In genomic region chr6:86016793-86017350, GRCm38 (mm10) we compare ENCODE assay signal across 26 mouse cellular contexts. TPM values are rescaled to one million over a fixed set of nuclear protein-coding genes. Genes with fewer than 3 reads are reported as not detected.
DNase-seq lines count a peak whose midpoint lies in the region; ATAC-seq lines count a peak whose summit lies in the region.
"Had no signal": no experiment of that assay in that cellular context is flagged by ENCODE, and none has a peak within 500 bp of the region (broad histone marks: within the 10 kb centered on the region; RNA-seq: fewer than 3 reads in every experiment).

No protein-coding gene starts in this region.

- WGBS in kidney, embryonic 14.5 days: 85% methylated on average over 23 of the region's 23 CpGs
- 83% methylated on average over 23 of the region's 23 CpGs for WGBS in kidney, embryonic 15.5 days
- 80% methylated on average over 23 of the region's 23 CpGs for WGBS in stomach, embryonic 16.5 days
- 87% methylated on average over 22 of the region's 23 CpGs for WGBS in kidney, embryonic 16.5 days

- no peak overlapping the region for H3K27ac ChIP-seq in kidney, embryonic 14.5 days (ENCODE audit: low read depth, low read length)
- H3K27ac ChIP-seq in kidney, embryonic 15.5 days: no peak overlapping the region
- H3K27ac ChIP-seq in stomach, embryonic 16.5 days (ENCODE audit: low read length): no peak overlapping the region
- no peak overlapping the region for H3K27ac ChIP-seq in kidney, embryonic 16.5 days (ENCODE audit: low read length)
- H3K27ac ChIP-seq: forebrain, embryonic 13.5 days; heart, adult 2 months; hindbrain, embryonic 10.5 days; hindbrain, embryonic 14.5 days had no signal

- H3K9ac ChIP-seq in kidney, embryonic 14.5 days (ENCODE audit: low read depth, low read length): no peak overlapping the region
- no peak overlapping the region for H3K9ac ChIP-seq in kidney, embryonic 15.5 days
- no peak overlapping the region for H3K9ac ChIP-seq in stomach, embryonic 16.5 days (ENCODE audit: low read length)
- H3K9ac ChIP-seq in kidney, embryonic 16.5 days (replicated peaks; ENCODE audit: low read length): no peak overlapping the region
- H3K9ac ChIP-seq: forebrain, embryonic 13.5 days; forebrain, postnatal 0 days; heart, embryonic 12.5 days; hindbrain, embryonic 14.5 days had no signal

- H3K4me2 ChIP-seq in kidney, embryonic 14.5 days (replicated peaks; ENCODE audit: low read depth, low read length): no peak overlapping the region
- no peak overlapping the region for H3K4me2 ChIP-seq in kidney, embryonic 15.5 days
- no peak overlapping the region for H3K4me2 ChIP-seq in stomach, embryonic 16.5 days (ENCODE audit: low read depth, low read length)
- no peak overlapping the region for H3K4me2 ChIP-seq in kidney, embryonic 16.5 days (replicated peaks; ENCODE audit: low read depth, low read length)
- H3K4me2 ChIP-seq: forebrain, embryonic 13.5 days; heart, embryonic 12.5 days; hindbrain, embryonic 14.5 days had no signal

- DNase-seq in ES-CJ7 (ENCODE audit: low read depth, low spot score): peak; percentile 41
- DNase-seq in testis, postnatal 14 days (ENCODE audit: low spot score): peak; percentile 78
- no peak for DNase-seq in heart, adult 18-20 months
- DNase-seq: adrenal gland, postnatal 14 days; cerebellum, adult 11-12 months; cerebellum, adult 9-10 months; cerebellum, postnatal 25 days; forebrain, postnatal 0 days; gastrocnemius, postnatal 36 days; heart, adult 2 months had no signal

- no peaks in the 10 kb centered on the region for H3K9me3 ChIP-seq in kidney, embryonic 14.5 days (ENCODE audit: control insufficient read depth, low read length)
- H3K9me3 ChIP-seq in kidney, embryonic 15.5 days (replicated peaks): no peaks in the 10 kb centered on the region
- no peaks in the 10 kb centered on the region for H3K9me3 ChIP-seq in stomach, embryonic 16.5 days (replicated peaks; ENCODE audit: control insufficient read depth, low read length)
- H3K9me3 ChIP-seq in kidney, embryonic 16.5 days (ENCODE audit: low read length): no peaks in the 10 kb centered on the region
- H3K9me3 ChIP-seq: forebrain, embryonic 13.5 days; G1E; heart, embryonic 12.5 days; hindbrain, embryonic 10.5 days had no signal

- ATAC-seq in kidney, embryonic 14.5 days (ENCODE audit: low FRiP score, low TSS enrichment): peak; percentile 28; the same call in 1 of the 2 replicates
- ATAC-seq in kidney, embryonic 15.5 days (replicated peaks; ENCODE audit: low FRiP score): no peak
- peak; percentile 29; the same call in 1 of the 2 replicates for ATAC-seq in stomach, embryonic 16.5 days (ENCODE audit: insufficient read depth, low FRiP score)
- no peak for ATAC-seq in kidney, embryonic 16.5 days (ENCODE audit: low FRiP score, low TSS enrichment)
- ATAC-seq: activated CD4-positive, CD25-positive, alpha-beta regulatory T cell, adult 4 months; forebrain, embryonic 13.5 days; forebrain, postnatal 0 days had no signal

- no peaks in the 10 kb centered on the region for H3K4me1 ChIP-seq in kidney, embryonic 14.5 days (ENCODE audit: control insufficient read depth, insufficient read depth, low read length)
- peaks cover 7% of the 10 kb centered on the region for H3K4me1 ChIP-seq in kidney, embryonic 15.5 days
- no peaks in the 10 kb centered on the region for H3K4me1 ChIP-seq in stomach, embryonic 16.5 days (ENCODE audit: control insufficient read depth, insufficient read depth, low read length)
- H3K4me1 ChIP-seq in kidney, embryonic 16.5 days (ENCODE audit: insufficient read depth, low read length): peaks cover 8% of the 10 kb centered on the region; the same call in 1 of the 2 replicates
- H3K4me1 ChIP-seq: forebrain, embryonic 13.5 days; hindbrain, embryonic 10.5 days had no signal

- no peaks in the 10 kb centered on the region for H3K27me3 ChIP-seq in kidney, embryonic 14.5 days (ENCODE audit: control insufficient read depth, insufficient read depth, low read length)
- no peaks in the 10 kb centered on the region for H3K27me3 ChIP-seq in kidney, embryonic 15.5 days
- no peaks in the 10 kb centered on the region for H3K27me3 ChIP-seq in stomach, embryonic 16.5 days (ENCODE audit: control insufficient read depth, insufficient read depth, low read length)
- H3K27me3 ChIP-seq in kidney, embryonic 16.5 days (ENCODE audit: insufficient read depth, low read length): no peaks in the 10 kb centered on the region
- H3K27me3 ChIP-seq: forebrain, embryonic 13.5 days; heart, embryonic 12.5 days had no signal

- no peak overlapping the region for H3K4me3 ChIP-seq in kidney, embryonic 14.5 days (ENCODE audit: low read length)
- no peak overlapping the region for H3K4me3 ChIP-seq in kidney, embryonic 15.5 days (replicated peaks)
- no peak overlapping the region for H3K4me3 ChIP-seq in stomach, embryonic 16.5 days (replicated peaks; ENCODE audit: low read length)
- H3K4me3 ChIP-seq in kidney, embryonic 16.5 days (ENCODE audit: low read length): no peak overlapping the region
- H3K4me3 ChIP-seq: forebrain, embryonic 13.5 days; heart, adult 2 months; heart, embryonic 12.5 days; hindbrain, embryonic 10.5 days had no signal

- no peaks in the 10 kb centered on the region for H3K36me3 ChIP-seq in kidney, embryonic 14.5 days (ENCODE audit: control insufficient read depth, insufficient read depth, low read length)
- H3K36me3 ChIP-seq in kidney, embryonic 15.5 days: no peaks in the 10 kb centered on the region
- H3K36me3 ChIP-seq in stomach, embryonic 16.5 days (ENCODE audit: control insufficient read depth, insufficient read depth, low read length): no peaks in the 10 kb centered on the region
- H3K36me3 ChIP-seq in kidney, embryonic 16.5 days (ENCODE audit: insufficient read depth, low read length): no peaks in the 10 kb centered on the region
- H3K36me3 ChIP-seq: G1E; heart, embryonic 12.5 days; hindbrain, embryonic 10.5 days had no signal

RNA-seq across cellular contexts. Expression of gene Figla, which starts 0.9 kb away (rescaled TPM):
- not detected in 2 replicates for polyA plus RNA-seq in kidney, embryonic 14.5 days (2014; fragmentation: Nextera tagmentation; extraction: Ambion mirVana)
- polyA plus RNA-seq in kidney, embryonic 15.5 days (2015; fragmentation: Nextera tagmentation; extraction: Ambion mirVana): not detected in 2 replicates
- not detected in 2 replicates for polyA plus RNA-seq in stomach, embryonic 16.5 days (2015; fragmentation: Nextera tagmentation; extraction: Ambion mirVana)
- polyA plus RNA-seq in kidney, embryonic 16.5 days (2015; fragmentation: Nextera tagmentation; extraction: Ambion mirVana): not detected in 2 replicates
- not detected for total RNA-seq in heart, adult 18-20 months (2021)
- total RNA-seq: adrenal gland, adult 18-20 months; adrenal gland, postnatal 14 days; CH12.LX; forebrain, postnatal 0 days; G1E; gastrocnemius, adult 8-10 months; gastrocnemius, postnatal 36 days; heart, adult 2 months; heart, postnatal 25 days had no signal
- polyA plus RNA-seq: activated CD4-positive, CD25-positive, alpha-beta regulatory T cell, adult 4 months; embryonic facial prominence, embryonic 14.5 days; forebrain, embryonic 13.5 days; forebrain, postnatal 0 days; G1E; heart, adult 2 months; heart, embryonic 12.5 days; heart, embryonic 16.5 days; hindbrain, embryonic 10.5 days; hindbrain, embryonic 14.5 days had no signal

RNA-seq across cellular contexts. Expression of gene Add2, which starts 11.6 kb away (rescaled TPM):
- 1.9 and 2.6 TPM in 2 replicates for polyA plus RNA-seq in kidney, embryonic 14.5 days (2014; fragmentation: Nextera tagmentation; extraction: Ambion mirVana)
- 5.9 and 7.2 TPM in 2 replicates for polyA plus RNA-seq in kidney, embryonic 15.5 days (2015; fragmentation: Nextera tagmentation; extraction: Ambion mirVana)
- 7.5 and 8.6 TPM in 2 replicates for polyA plus RNA-seq in stomach, embryonic 16.5 days (2015; fragmentation: Nextera tagmentation; extraction: Ambion mirVana)
- 5.0 and 6.0 TPM in 2 replicates for polyA plus RNA-seq in kidney, embryonic 16.5 days (2015; fragmentation: Nextera tagmentation; extraction: Ambion mirVana)
- total RNA-seq in heart, adult 18-20 months (2021): under 1 TPM; 0.18 to 0.30 TPM
- total RNA-seq: CH12.LX had no signal
- polyA plus RNA-seq: activated CD4-positive, CD25-positive, alpha-beta regulatory T cell, adult 4 months had no signal

RNA-seq across cellular contexts. Expression of gene Dusp11, which starts 55.4 kb away (rescaled TPM):
- polyA plus RNA-seq in kidney, embryonic 14.5 days (2014; fragmentation: Nextera tagmentation; extraction: Ambion mirVana): 36.0 and 62.8 TPM in 2 replicates
- polyA plus RNA-seq in kidney, embryonic 15.5 days (2015; fragmentation: Nextera tagmentation; extraction: Ambion mirVana): 44.1 and 45.0 TPM in 2 replicates
- 48.3 and 50.1 TPM in 2 replicates for polyA plus RNA-seq in stomach, embryonic 16.5 days (2015; fragmentation: Nextera tagmentation; extraction: Ambion mirVana)
- 40.5 and 48.3 TPM in 2 replicates for polyA plus RNA-seq in kidney, embryonic 16.5 days (2015; fragmentation: Nextera tagmentation; extraction: Ambion mirVana)
- 10 to 100 TPM; 29.3 to 38.4 TPM for total RNA-seq in heart, adult 18-20 months (2021)

Comparison
In these comparisons a context has a peak if more than half of its experiments do, and no peak if none do; other contexts are left out.
1. ATAC-seq: peak in kidney, embryonic 14.5 days (single experiment) and stomach, embryonic 16.5 days (single experiment); none in kidney, embryonic 15.5 days (single experiment) and kidney, embryonic 16.5 days (single experiment).
2. DNase-seq: peak in ES-CJ7 (single experiment) and testis, postnatal 14 days (single experiment); none in heart, adult 18-20 months (0 of 2).